Mouse (Mus musculus): Measurements from ENCODE around the gene Fyco1. TPM values are rescaled to one million over a fixed set of nuclear protein-coding genes. Genes with fewer than 3 reads are reported as not detected.
A peak's percentile ranks its signal among the peaks of the same experiment; 100 is the strongest.
"Not testable (repeated sequence)": the region's sequence is repeated elsewhere in the genome, so short reads cannot be mapped to it uniquely, and the experiment has no call there.

The Fyco1 gene
- total RNA-seq, 2 experiments from 2014 or later = 29.4 to 30.2 TPM

GRCm38 (mm10) chr9:123811831-123812230, 39.9 kb downstream of the Fyco1 start:
- DNase-seq (ENCODE audit: extremely low spot score in 1 of 2, low spot score in 2 of 2) = no peak
- Histone ChIP-seq H3K4me3 (no peak overlapping the region), H3K27ac (no peak overlapping the region)
- TF ChIP-seq CTCF (IDR thresholded peaks at IDR 0.05) = no peak
- intact Hi-C loops (cut with DNase I) = no loop called here

DNA sequence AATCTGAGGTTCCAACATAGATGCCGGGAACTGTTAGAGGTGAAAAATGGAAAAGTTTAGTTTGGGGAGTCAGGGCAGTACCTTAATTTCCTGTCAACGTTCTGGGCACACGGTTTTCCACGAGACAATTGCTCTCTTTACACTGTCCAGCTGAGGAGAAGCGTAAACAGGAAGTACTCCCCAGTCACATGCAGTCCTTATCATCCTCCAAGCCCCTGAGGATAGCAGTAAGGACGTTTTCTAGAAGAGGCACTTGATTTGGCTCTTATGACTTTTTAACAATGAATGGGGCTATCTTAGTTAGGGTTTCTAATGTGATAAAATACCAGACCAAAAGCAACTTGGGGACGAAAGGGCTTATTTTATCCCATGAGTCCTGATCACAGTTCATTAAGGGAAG, 43.1 kb downstream of the Fyco1 start:
- no peak for DNase-seq (ENCODE audit: extremely low spot score in 1 of 2, low spot score in 2 of 2)
- H3K4me3 ChIP-seq = no peak overlapping the region
- intact Hi-C loops (cut with DNase I) = no loop called here
- H3K27ac ChIP-seq = no peak overlapping the region
- no peak for TF ChIP-seq CTCF (IDR thresholded peaks at IDR 0.05)

GRCm38 (mm10) chr9:123806267-123806666, 45.4 kb downstream of the Fyco1 start, which contains the start of gene Cxcr6:
Gene Cxcr6, plus strand, starts transcription at chr9:123806475.
- Histone ChIP-seq H3K4me3 (no peak within 1 kb of the TSS), H3K27ac (no peak within 1 kb of the TSS)
- intact Hi-C loops (cut with DNase I) = no loop called here
- no peak for DNase-seq (ENCODE audit: extremely low spot score in 1 of 2, low spot score in 2 of 2)
- TF ChIP-seq CTCF (IDR thresholded peaks at IDR 0.05) = no peak

DNA sequence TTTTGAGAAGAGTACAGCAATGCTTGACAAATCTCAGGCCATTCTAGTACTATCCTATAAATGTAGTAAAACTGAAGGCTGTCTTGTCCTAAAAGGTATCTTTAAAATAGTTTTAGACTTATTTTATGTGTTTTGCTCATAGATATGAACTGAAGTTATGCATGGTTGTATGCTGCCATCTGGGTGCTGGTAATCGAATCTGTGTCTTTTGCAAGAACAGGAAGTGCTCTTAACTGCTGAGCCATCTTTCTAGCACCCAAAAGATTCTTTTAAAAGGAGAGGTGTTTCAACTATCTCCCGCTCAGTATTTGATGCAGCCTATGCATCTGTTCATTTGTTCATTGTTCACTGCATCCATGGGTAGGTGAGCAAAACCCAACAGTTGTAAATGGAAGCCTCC, 46.5 kb downstream of the Fyco1 start:
- no peak for DNase-seq (ENCODE audit: extremely low spot score in 1 of 2, low spot score in 2 of 2)
- TF ChIP-seq CTCF (IDR thresholded peaks at IDR 0.05) = no peak
- no peak overlapping the region for H3K27ac ChIP-seq
- H3K4me3 ChIP-seq = no peak overlapping the region
- intact Hi-C loops (cut with DNase I) = no loop called here

DNA sequence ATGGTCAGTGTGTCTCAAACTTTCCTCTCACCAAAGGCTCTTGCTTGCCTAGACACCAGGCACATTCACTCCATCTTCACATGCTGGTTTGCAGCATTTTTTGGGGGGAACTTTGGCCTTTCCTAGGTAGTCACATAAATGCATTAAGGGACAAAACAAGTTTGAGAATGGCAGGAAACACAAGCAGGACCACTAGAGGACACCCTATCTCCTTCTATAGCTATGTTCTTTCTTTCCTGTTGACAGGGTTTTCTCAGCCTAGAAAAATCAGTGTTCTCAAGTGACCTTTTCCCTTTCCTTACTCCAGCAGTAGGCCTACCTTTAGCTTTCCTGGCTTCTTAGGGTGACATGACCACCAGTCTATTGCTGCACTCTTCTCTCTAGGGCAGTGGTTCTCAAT, 48.8 kb downstream of the Fyco1 start:
- DNase-seq (ENCODE audit: extremely low spot score in 1 of 2, low spot score in 2 of 2) = no peak
- Histone ChIP-seq H3K27ac (no peak overlapping the region), H3K4me3 (no peak overlapping the region)
- TF ChIP-seq CTCF (IDR thresholded peaks at IDR 0.05) = no peak; the same call in 1 of the 2 replicates
- intact Hi-C loops (cut with DNase I) = no loop called here

DNA sequence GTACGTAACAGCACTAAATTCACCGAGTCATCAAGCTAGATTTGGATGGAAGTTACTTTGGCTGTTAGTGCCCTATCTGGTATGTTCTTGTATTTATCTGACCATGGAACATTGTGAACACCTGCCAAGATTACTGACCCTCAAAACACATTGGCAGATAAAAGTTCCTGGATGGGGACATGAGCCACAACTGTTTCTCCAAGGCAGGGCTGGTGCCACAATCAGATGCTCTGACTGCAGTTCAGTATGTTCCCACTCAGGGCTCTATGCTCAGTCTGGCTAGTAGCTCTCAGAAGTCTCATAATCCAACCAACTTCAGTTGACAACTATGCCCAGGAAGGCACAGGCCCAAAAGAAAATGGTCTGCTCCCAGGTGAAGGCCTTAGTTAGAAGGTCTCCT, 49.3 kb downstream of the Fyco1 start:
- no peak for TF ChIP-seq CTCF (IDR thresholded peaks at IDR 0.05)
- Histone ChIP-seq H3K4me3 (no peak overlapping the region), H3K27ac (no peak overlapping the region)
- intact Hi-C loops (cut with DNase I) = no loop called here
- DNase-seq (ENCODE audit: extremely low spot score in 1 of 2, low spot score in 2 of 2) = no peak

DNA sequence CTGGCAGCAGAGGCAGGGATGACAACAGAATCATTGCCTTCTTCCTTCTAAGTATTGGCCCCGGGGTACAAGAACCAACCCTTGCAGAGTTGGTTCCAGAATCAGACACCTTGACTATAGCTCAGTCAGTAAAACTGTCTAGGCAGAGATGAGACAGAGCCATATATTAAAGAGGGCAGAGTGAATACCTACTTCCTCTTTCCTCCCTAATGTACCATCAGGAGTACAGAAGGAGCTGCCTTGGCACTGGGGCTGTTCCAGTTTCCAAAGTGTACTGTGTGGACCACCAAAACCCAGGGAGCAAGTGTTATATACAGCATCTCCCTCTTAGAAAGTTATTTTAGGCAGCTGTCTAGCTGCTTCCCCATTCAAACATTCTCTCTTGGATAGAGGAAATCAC, 50.2 kb downstream of the Fyco1 start:
- intact Hi-C loops (cut with DNase I) = no loop called here
- no peak overlapping the region for H3K27ac ChIP-seq
- H3K4me3 ChIP-seq = no peak overlapping the region
- no peak for TF ChIP-seq CTCF (IDR thresholded peaks at IDR 0.05)
- no peak for DNase-seq (ENCODE audit: extremely low spot score in 1 of 2, low spot score in 2 of 2)

DNA sequence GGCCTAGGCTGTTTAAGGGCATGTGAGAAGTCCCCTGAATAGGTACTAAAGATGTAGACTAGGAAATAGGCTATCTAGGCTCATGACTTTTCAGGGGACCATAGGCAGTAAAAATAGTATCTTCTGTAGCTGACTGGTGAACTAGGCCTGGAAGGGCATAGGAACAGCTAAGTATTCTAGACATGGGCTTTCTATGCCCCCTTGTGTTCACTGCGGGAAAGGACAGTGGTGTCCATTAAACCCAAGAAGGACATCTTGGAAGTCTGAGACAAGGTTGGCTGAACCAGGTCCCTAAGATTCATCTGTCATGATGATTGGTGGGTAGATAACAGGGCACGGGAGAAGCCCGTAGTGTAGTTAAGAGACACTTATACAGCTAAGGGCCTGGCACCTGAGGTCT, 55.5 kb downstream of the Fyco1 start:
- intact Hi-C loops (cut with DNase I) = loop anchor here (1.0 to 5.0 kb wide), 2 partner anchors 79 to 157 kb away; partner anchors contain the start of gene Lztfl1
- Histone ChIP-seq H3K27ac (no peak overlapping the region), H3K4me3 (no peak overlapping the region)
- DNase-seq (ENCODE audit: extremely low spot score in 1 of 2, low spot score in 2 of 2) = peak; percentile 33 to 41
- TF ChIP-seq CTCF (IDR thresholded peaks at IDR 0.05) = peak; percentile 76

GRCm38 (mm10) chr9:123788855-123789529, 62.7 kb downstream of the Fyco1 start:
- H3K27ac ChIP-seq = no peak overlapping the region
- intact Hi-C loops (cut with DNase I) = no loop called here
- no peak for TF ChIP-seq CTCF (IDR thresholded peaks at IDR 0.05)
- H3K4me3 ChIP-seq = no peak overlapping the region
- DNase-seq (ENCODE audit: extremely low spot score in 1 of 2, low spot score in 2 of 2) = no peak

DNA sequence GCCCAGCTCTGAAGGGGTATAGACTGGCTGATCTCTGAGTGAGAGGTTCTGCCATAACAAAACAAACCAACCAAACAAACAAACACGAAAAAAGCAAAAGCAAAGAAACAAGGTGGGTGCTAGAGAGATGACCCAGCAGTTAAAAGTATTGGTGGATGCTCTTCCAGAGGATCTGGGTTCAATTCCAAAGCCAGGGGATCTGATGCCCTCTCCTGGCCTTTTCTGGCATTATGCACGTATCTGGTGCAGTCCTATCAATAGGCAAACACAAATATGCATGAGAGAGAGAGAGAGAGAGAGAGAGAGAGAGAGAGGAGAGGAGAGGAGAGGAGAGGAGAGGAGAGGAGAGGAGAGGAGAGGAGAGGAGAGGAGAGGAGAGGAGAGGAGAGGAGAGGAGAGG, 78.4 kb downstream of the Fyco1 start:
- H3K27ac ChIP-seq; intact Hi-C loops (cut with DNase I); DNase-seq (ENCODE audit: extremely low spot score in 1 of 2, low spot score in 2 of 2); H3K4me3 ChIP-seq: not testable (repeated sequence)

- no peak for TF ChIP-seq CTCF (IDR thresholded peaks at IDR 0.05)
- Histone ChIP-seq H3K27ac (no peak overlapping the region), H3K4me3 (no peak overlapping the region)
- DNase-seq (ENCODE audit: extremely low spot score in 1 of 2, low spot score in 2 of 2) = no peak
- intact Hi-C loops (cut with DNase I) = no loop called here
Measured at GRCm38 (mm10) chr9:123769532-123769931, 82.2 kb downstream of the Fyco1 start.

- TF ChIP-seq CTCF (IDR thresholded peaks at IDR 0.05) = no peak
- intact Hi-C loops (cut with DNase I) = no loop called here
Measured at GRCm38 (mm10) chr9:123768443-123768842, 83.3 kb downstream of the Fyco1 start.

GRCm38 (mm10) chr9:123766996-123767395, 84.7 kb downstream of the Fyco1 start:
- intact Hi-C loops (cut with DNase I) = no loop called here
- H3K4me3 ChIP-seq = no peak overlapping the region
- DNase-seq (ENCODE audit: extremely low spot score in 1 of 2, low spot score in 2 of 2) = no peak
- TF ChIP-seq CTCF (IDR thresholded peaks at IDR 0.05) = no peak
- H3K27ac ChIP-seq = no peak overlapping the region

More at GRCm38 (mm10) chr9:123768443-123768842, 83.3 kb downstream of the Fyco1 start:
- Histone ChIP-seq H3K4me3 (no peak overlapping the region), H3K27ac (no peak overlapping the region)
- no peak for DNase-seq (ENCODE audit: extremely low spot score in 1 of 2, low spot score in 2 of 2)
